Mouse (Mus musculus): Measurements from ENCODE around the gene Fgf14. TPM values are rescaled to one million over a fixed set of nuclear protein-coding genes. Genes with fewer than 3 reads are reported as not detected.

Gene Fgf14
- total and polyA plus RNA-seq, 3 experiments: not detected

GRCm38 (mm10) chr14:124315513-124315912 lies 361.4 kb downstream of the Fgf14 start:
- DNase-seq (ENCODE audit: low read depth, low spot score): no peak
- no peak overlapping the region for H3K9ac ChIP-seq (ENCODE audit: control insufficient read depth, low read depth, low read length, poor library complexity, severe bottlenecking)
- H3K36me3 ChIP-seq (ENCODE audit: control insufficient read depth in 1 of 2, insufficient read depth in 2 of 2, low read length in 2 of 2): no peaks in the 10 kb centered on the region
- no peaks in the 10 kb centered on the region for H3K4me1 ChIP-seq (ENCODE audit: control insufficient read depth in 1 of 2, insufficient read depth in 2 of 2, low read length in 2 of 2)
- no peaks in the 10 kb centered on the region for H3K9me3 ChIP-seq (replicated peaks; ENCODE audit: insufficient read depth, low read length)
- H3K27ac ChIP-seq (ENCODE audit: control insufficient read depth, low read depth, low read length): no peak overlapping the region
- no peaks in the 10 kb centered on the region for H3K79me2 ChIP-seq (ENCODE audit: control insufficient read depth, insufficient read depth, low read length, poor library complexity)
- no peak overlapping the region for H3K4me3 ChIP-seq (ENCODE audit: control insufficient read depth in 1 of 2, insufficient read depth in 1 of 2, low read depth in 2 of 2, low read length in 2 of 2)
- TF ChIP-seq UBTF (IDR thresholded peaks at IDR 0.05; ENCODE audit: borderline replicate concordance, insufficient read depth, low read depth, low read length): no peak
- TF ChIP-seq CHD1 (IDR thresholded peaks at IDR 0.05; ENCODE audit: low read depth, low read length): no peak
- no peak for TF ChIP-seq MAX (IDR thresholded peaks at IDR 0.05; ENCODE audit: low read length)
- no peak for TF ChIP-seq ETS1 (IDR thresholded peaks at IDR 0.05; ENCODE audit: low read depth, low read length)
- no peak for TF ChIP-seq SMC3 (IDR thresholded peaks at IDR 0.05; ENCODE audit: low read depth, low read length)
- TF ChIP-seq ZC3H11A (IDR thresholded peaks at IDR 0.05; ENCODE audit: low read depth, low read length): no peak
- no peak for TF ChIP-seq GATA1 (IDR thresholded peaks at IDR 0.05; ENCODE audit: low read depth, low read length)
- TF ChIP-seq KAT2A (conservative IDR thresholded peaks at IDR 0.05; ENCODE audit: low read depth, low read length): no peak
- no peak for TF ChIP-seq SIN3A (IDR thresholded peaks at IDR 0.05; ENCODE audit: low read length)
- TF ChIP-seq TBP (IDR thresholded peaks at IDR 0.05; ENCODE audit: low read depth, low read length): no peak
- no peak for TF ChIP-seq POLR2AphosphoS2 (IDR thresholded peaks at IDR 0.05; ENCODE audit: low read length)
- TF ChIP-seq MAFK (IDR thresholded peaks at IDR 0.05; ENCODE audit: borderline replicate concordance, low read depth, low read length): no peak
- no peak for TF ChIP-seq ZNF384 (IDR thresholded peaks at IDR 0.05; ENCODE audit: low read depth, low read length)
- TF ChIP-seq MYB (IDR thresholded peaks at IDR 0.05; ENCODE audit: low read depth, low read length): no peak
- TF ChIP-seq BHLHE40 (IDR thresholded peaks at IDR 0.05; ENCODE audit: borderline replicate concordance, low read depth, low read length): no peak
- TF ChIP-seq HCFC1 (IDR thresholded peaks at IDR 0.05; ENCODE audit: low read depth, low read length): no peak
- TF ChIP-seq NELFE (IDR thresholded peaks at IDR 0.05; ENCODE audit: low read depth, low read length): no peak
- TF ChIP-seq RCOR1 (IDR thresholded peaks at IDR 0.05; ENCODE audit: low read depth, low read length): no peak
- TF ChIP-seq MYC (IDR thresholded peaks at IDR 0.05; ENCODE audit: low read depth, low read length): no peak
- no peak for TF ChIP-seq MEF2A (IDR thresholded peaks at IDR 0.05; ENCODE audit: extremely low read depth, insufficient replicate concordance, low read depth, low read length, poor library complexity, severe bottlenecking)
- H3K27me3 ChIP-seq (ENCODE audit: control insufficient read depth in 1 of 2, insufficient read depth in 2 of 2, low read length in 2 of 2): no peaks in the 10 kb centered on the region

- Histone ChIP-seq H3K27ac (ENCODE audit: control insufficient read depth, low read depth, low read length) (no peak overlapping the region), H3K4me1 (ENCODE audit: control insufficient read depth in 1 of 2, insufficient read depth in 2 of 2, low read length in 2 of 2) (no peaks in the 10 kb centered on the region; a peak in 1 of 4 replicates), H3K79me2 (ENCODE audit: control insufficient read depth, insufficient read depth, low read length, poor library complexity) (no peaks in the 10 kb centered on the region), H3K9ac (ENCODE audit: control insufficient read depth, low read depth, low read length, poor library complexity, severe bottlenecking) (no peak overlapping the region), H3K9me3 (replicated peaks; ENCODE audit: insufficient read depth, low read length) (no peaks in the 10 kb centered on the region), H3K36me3 (ENCODE audit: control insufficient read depth in 1 of 2, insufficient read depth in 2 of 2, low read length in 2 of 2) (peaks cover 0 to 3% of the 10 kb centered on the region in 2 experiments; a peak in 2 of 4 replicates), H3K27me3 (ENCODE audit: control insufficient read depth in 1 of 2, insufficient read depth in 2 of 2, low read length in 2 of 2) (no peaks in the 10 kb centered on the region), H3K4me3 (ENCODE audit: control insufficient read depth in 1 of 2, insufficient read depth in 1 of 2, low read depth in 2 of 2, low read length in 2 of 2) (no peak overlapping the region)
- DNase-seq (ENCODE audit: low read depth, low spot score): peak; percentile 24
- no peak for TF ChIP-seq MYB (IDR thresholded peaks at IDR 0.05; ENCODE audit: low read depth, low read length)
- no peak for TF ChIP-seq CHD2 (IDR thresholded peaks at IDR 0.05; ENCODE audit: low read length)
- TF ChIP-seq SMC3 (IDR thresholded peaks at IDR 0.05; ENCODE audit: low read depth, low read length): no peak
- TF ChIP-seq NELFE (IDR thresholded peaks at IDR 0.05; ENCODE audit: low read depth, low read length): no peak
- no peak for TF ChIP-seq CHD1 (IDR thresholded peaks at IDR 0.05; ENCODE audit: low read depth, low read length)
- no peak for TF ChIP-seq MAFK (IDR thresholded peaks at IDR 0.05; ENCODE audit: borderline replicate concordance, low read depth, low read length)
- TF ChIP-seq RCOR1 (IDR thresholded peaks at IDR 0.05; ENCODE audit: low read depth, low read length): 0 out of 2 replicates have a peak, but pooled peaks have one; percentile 16
- no peak for TF ChIP-seq TBP (IDR thresholded peaks at IDR 0.05; ENCODE audit: low read depth, low read length)
- TF ChIP-seq POLR2AphosphoS2 (IDR thresholded peaks at IDR 0.05; ENCODE audit: low read length): no peak
- TF ChIP-seq ZMIZ1 (IDR thresholded peaks at IDR 0.05; ENCODE audit: low read depth, low read length): no peak
- no peak for TF ChIP-seq USF1 (IDR thresholded peaks at IDR 0.05; ENCODE audit: low read depth, low read length)
- TF ChIP-seq UBTF (IDR thresholded peaks at IDR 0.05; ENCODE audit: borderline replicate concordance, insufficient read depth, low read depth, low read length): no peak
- TF ChIP-seq MXI1 (IDR thresholded peaks at IDR 0.05; ENCODE audit: low read depth, low read length): no peak
- no peak for TF ChIP-seq MYC (IDR thresholded peaks at IDR 0.05; ENCODE audit: low read depth, low read length)
- no peak for TF ChIP-seq MAX (IDR thresholded peaks at IDR 0.05; ENCODE audit: low read length)
- no peak for TF ChIP-seq MAZ (IDR thresholded peaks at IDR 0.05; ENCODE audit: low read depth, low read length)
- TF ChIP-seq EP300 (IDR thresholded peaks at IDR 0.05; ENCODE audit: low read depth in 1 of 2, low read length in 2 of 2): peak; percentile 51 to 60
- TF ChIP-seq MEF2A (IDR thresholded peaks at IDR 0.05; ENCODE audit: extremely low read depth, insufficient replicate concordance, low read depth, low read length, poor library complexity, severe bottlenecking): peak; percentile 44; the same call in 1 of the 2 replicates
- TF ChIP-seq NRF1 (IDR thresholded peaks at IDR 0.05; ENCODE audit: insufficient read depth, low read depth, low read length, poor library complexity, severe bottlenecking): no peak
- TF ChIP-seq TCF12 (IDR thresholded peaks at IDR 0.05; ENCODE audit: low read depth, low read length): peak; percentile 72
- no peak for TF ChIP-seq POLR2AphosphoS5 (IDR thresholded peaks at IDR 0.05; ENCODE audit: borderline replicate concordance, low read depth, low read length)
- peak; percentile 63 for TF ChIP-seq ETS1 (IDR thresholded peaks at IDR 0.05; ENCODE audit: low read depth, low read length)
Measured at GRCm38 (mm10) chr14:124287027-124287426, 389.9 kb downstream of the Fgf14 start.

Data from MEL (cell line).